Mouse (Mus musculus): ENCODE measurements around the gene Ncmap. TPM values are rescaled to one million over a fixed set of nuclear protein-coding genes. Genes with fewer than 3 reads are reported as not detected.

Ncmap gene
- total RNA-seq, 2 experiments from 2014 or later: 0.62 to 0.77 TPM

GRCm38 (mm10) chr4:135352326-135353065 is 45.5 kb downstream of the Ncmap start:
- peak; percentile 53 for DNase-seq

DNA sequence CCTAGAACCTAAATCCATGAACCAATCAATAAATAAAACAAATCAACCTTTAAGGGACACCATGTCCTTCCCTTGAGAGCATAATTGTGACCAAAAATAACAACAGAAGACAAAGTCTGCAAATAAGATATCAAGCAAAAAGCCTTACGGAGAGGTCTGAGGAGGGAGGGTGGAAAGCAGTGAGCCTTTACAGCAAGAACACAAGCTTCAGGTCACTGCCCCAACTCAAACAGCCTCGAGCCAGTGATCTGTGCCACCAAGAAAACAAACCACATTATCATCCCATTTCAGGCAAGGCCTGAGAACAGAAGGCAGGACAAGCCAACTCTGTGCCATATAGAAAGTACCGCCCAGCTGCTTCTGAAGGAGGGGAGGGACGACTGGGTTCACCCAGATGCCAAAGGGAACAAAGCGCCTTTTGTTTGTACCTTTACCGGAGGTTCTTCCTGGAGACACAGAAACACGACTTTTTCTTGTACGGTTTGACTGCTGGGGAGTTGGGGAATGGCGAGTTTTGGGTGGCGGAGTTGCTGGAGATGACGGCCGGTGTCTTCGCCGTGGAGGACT is 60.6 kb downstream of the Ncmap start:
- no peak for DNase-seq

DNA sequence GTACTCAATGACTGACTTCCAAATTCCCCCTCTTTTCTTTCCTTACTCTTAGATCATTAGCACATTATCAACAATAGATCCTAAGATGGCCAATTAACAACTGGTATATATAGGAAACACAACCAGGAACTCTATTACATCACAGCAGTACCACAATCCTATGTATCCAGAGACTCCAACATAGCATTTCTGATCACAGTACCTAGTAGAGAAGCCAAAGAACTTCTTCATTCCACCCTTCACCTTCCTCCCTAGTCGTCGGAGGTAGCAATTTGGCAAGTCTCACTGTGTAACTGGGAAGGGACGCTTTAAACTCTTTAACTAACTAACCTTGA is 62.0 kb downstream of the Ncmap start:
- DNase-seq: no peak

- no peak for DNase-seq
Observed at GRCm38 (mm10) chr4:135335327-135336022, 62.6 kb downstream of the Ncmap start.

- no peak for DNase-seq
Observed at GRCm38 (mm10) chr4:135326469-135326868, 71.6 kb downstream of the Ncmap start.

DNA sequence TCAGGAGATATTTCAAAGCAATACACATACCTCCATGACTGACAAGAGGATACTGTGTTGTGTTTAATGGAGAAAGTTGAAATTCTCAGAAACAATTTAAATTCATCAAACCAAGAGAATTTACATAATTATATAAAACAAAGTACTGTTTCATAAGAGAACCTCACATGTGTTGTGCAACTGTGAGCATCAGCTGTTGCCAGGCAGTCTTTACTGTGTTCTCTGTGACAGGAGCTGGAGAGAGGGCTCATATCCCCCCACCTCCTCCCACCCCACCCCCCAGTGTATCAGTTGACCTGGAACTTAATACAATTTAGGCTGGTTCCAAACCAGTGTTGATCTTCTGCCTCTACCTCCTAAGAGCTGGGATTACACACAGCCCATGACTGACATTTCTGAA is 72.0 kb downstream of the Ncmap start:
- no peak for DNase-seq

DNA sequence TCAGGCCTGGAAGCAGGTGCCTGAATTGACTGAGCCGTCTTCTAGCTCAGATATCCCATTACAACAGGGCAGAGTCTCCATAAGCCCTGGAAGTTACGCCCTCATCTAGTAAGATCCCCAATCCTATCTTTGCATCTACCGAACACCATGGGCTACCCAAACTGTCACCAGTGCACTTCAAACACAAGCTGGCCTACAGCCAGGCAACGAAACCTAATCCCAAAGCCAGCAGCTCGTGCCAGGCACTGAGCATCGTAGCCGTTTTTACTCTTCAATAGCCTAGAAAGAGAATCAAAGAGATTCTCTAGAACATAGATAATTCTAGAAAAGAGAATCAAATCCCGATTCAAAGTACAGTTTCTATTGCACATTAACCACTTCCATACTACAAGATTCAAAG is 75.0 kb downstream of the Ncmap start:
- DNase-seq: no peak

Small RNAs within 50 kb of the gene (microRNA-seq; reads per million reads assigned to microRNA genes)
- gene Mir700: 402 to 561 reads per million in 2 experiments

Other genes starting within 250 kb of the Ncmap start
- gene Clic4, start 125.4 kb downstream of the Ncmap start, total RNA-seq (2021): 100 to 1,000 TPM; 313 to 318 TPM
- 100 to 1,000 TPM; 132 to 135 TPM for gene Srrm1, start 44.9 kb downstream of the Ncmap start, total RNA-seq (2021)
- 10 to 100 TPM; 18.6 to 19.6 TPM for gene Rcan3, start 35.6 kb upstream of the Ncmap start, total RNA-seq (2021)
- gene Stpg1, start 96.6 kb upstream of the Ncmap start, total RNA-seq (2021): not detected
- gene Nipal3, start 96.8 kb upstream of the Ncmap start, total RNA-seq (2021): 10 to 100 TPM; 19.3 to 19.6 TPM
- gene Grhl3, start 175.4 kb upstream of the Ncmap start, total RNA-seq (2021): 1 to 10 TPM; 1.0 to 1.2 TPM

Measured in heart, postnatal 4 days (tissue).